Mouse (Mus musculus) hindbrain, postnatal 0 days (tissue): Measurements from ENCODE around the gene Rubcn. TPM values are rescaled to one million over a fixed set of nuclear protein-coding genes. Genes with fewer than 3 reads are reported as not detected.

Source experiments
- ATAC-seq: fragments of 200-750 bp; cut with Nextera tagmentation; 2 replicates; pipeline ENCODE4 v1.8.0; 2017; ENCODE audit warnings: mild to moderate bottlenecking, moderate TSS enrichment, moderate library complexity
- DNase-seq: peaks from one replicate; pipeline ENCODE4 v3.0.0-alpha.2; 2015; ENCODE audit warnings: low spot score
- H3K27ac ChIP-seq: fragments of 300-500 bp; sonication (generic); 2 replicates; pipeline ENCODE4 v1.5.1; 2014; ENCODE audit warnings: mild to moderate bottlenecking
- H3K27me3 ChIP-seq: fragments of 300-500 bp; sonication (generic); 2 replicates; pipeline ENCODE4 v1.6.1; 2014; ENCODE audit warnings: low read length, mixed read lengths; ENCODE audit not compliant: insufficient read depth
- H3K36me3 ChIP-seq: fragments of 300-500 bp; sonication (generic); 2 replicates; pipeline ENCODE4 v1.6.1; 2014; ENCODE audit warnings: low read length, mixed read lengths; ENCODE audit not compliant: insufficient read depth
- H3K4me1 ChIP-seq: fragments of 300-500 bp; sonication (generic); 2 replicates; pipeline ENCODE4 v1.6.1; 2014; ENCODE audit warnings: antibody characterized with exemption, low read length, mixed read lengths; ENCODE audit not compliant: insufficient read depth
- H3K4me2 ChIP-seq: fragments of 300-500 bp; sonication (generic); 2 replicates; pipeline ENCODE4 v1.6.1; 2014; ENCODE audit warnings: low read depth, mild to moderate bottlenecking, low read length, moderate library complexity, mixed read lengths
- H3K4me3 ChIP-seq: fragments of 300-500 bp; sonication (generic); 2 replicates; pipeline ENCODE4 v1.5.1; 2014; ENCODE audit warnings: low read length
- H3K9ac ChIP-seq: fragments of 300-500 bp; sonication (generic); replicated peaks from 2 replicates; pipeline ENCODE4 v1.6.1; 2014; ENCODE audit warnings: mild to moderate bottlenecking, low read length, moderate library complexity, mixed read lengths
- H3K9me3 ChIP-seq: fragments of 300-500 bp; sonication (generic); 2 replicates; pipeline ENCODE4 v1.6.1; 2016; ENCODE audit warnings: low read length, mixed read lengths
- CTCF ChIP-seq: IDR thresholded peaks from 2 replicates; pipeline ENCODE4 v1.5.1; 2016; ENCODE audit warnings: antibody characterized with exemption, control low read depth, low read depth
- WGBS: fragments of 180-500 bp; shearing (Covaris S2); extraction: QIAGEN DNeasy Blood & Tissue Kit; methylation state at CpG from one replicate; pipeline ENCODE4 v1.1.7; 2014; 5-methylcytosine and 5-hydroxymethylcytosine counted together
- polyA plus RNA-seq: library from polyadenylated mRNA; unstranded; fragments of >200 nt; fragmentation: Nextera tagmentation; extraction: Ambion mirVana; gene quantifications from 2 replicates; pipeline ENCODE4 v1.2.1, GENCODE M21; 2015
- total RNA-seq: library from RNA; depleted of rRNA; stranded (reverse); fragments of >200 nt; gene quantifications from 2 replicates; pipeline ENCODE4 v1.2.3, GENCODE M21; 2014

Gene Rubcn
- total and polyA plus RNA-seq, 2 experiments from 2014 or later: 21.7 to 89.7 TPM

DNA sequence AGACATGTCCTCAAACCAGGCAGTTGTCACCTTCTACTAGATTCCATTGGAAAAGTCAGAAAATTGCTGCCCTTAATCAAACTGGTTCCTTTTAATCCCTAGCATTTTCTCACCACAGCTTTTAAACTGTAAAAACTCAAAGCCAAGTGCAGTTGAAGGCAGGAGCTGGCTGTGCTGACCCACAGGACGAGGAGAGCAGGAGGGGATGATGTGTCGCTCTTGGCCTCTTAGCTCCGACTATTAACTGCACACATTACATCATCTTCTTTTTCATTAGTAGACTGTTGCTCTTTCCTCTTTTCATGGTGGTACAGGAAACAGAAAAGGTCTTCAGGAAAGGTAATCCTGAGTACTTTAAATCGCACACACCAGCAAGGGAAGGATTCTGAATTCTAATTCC lies 19.2 kb downstream of the Rubcn start:
- Histone ChIP-seq H3K4me1 (no peaks in the 10 kb centered on the region), H3K27ac (0 out of 2 replicates have a peak overlapping the region, but pooled peaks have one; percentile 11), H3K4me2 (no peak overlapping the region), H3K27me3 (no peaks in the 10 kb centered on the region), H3K9me3 (no peaks in the 10 kb centered on the region), H3K9ac (no peak overlapping the region), H3K36me3 (no peaks in the 10 kb centered on the region; the same call in 1 of the 2 replicates), H3K4me3 (no peak overlapping the region)
- ATAC-seq: no peak
- no peak for TF ChIP-seq CTCF
- WGBS: 72% methylated on average over 4 of the region's 4 CpGs
- DNase-seq: no peak

- no peaks in the 10 kb centered on the region; the same call in 1 of the 2 replicates for H3K36me3 ChIP-seq
- H3K9me3 ChIP-seq: no peaks in the 10 kb centered on the region
- no peak for TF ChIP-seq CTCF
- no peak for ATAC-seq
- H3K27ac ChIP-seq: no peak overlapping the region
- no peak for DNase-seq
- 90% methylated on average over 3 of the region's 3 CpGs for WGBS
- no peaks in the 10 kb centered on the region for H3K27me3 ChIP-seq
- no peaks in the 10 kb centered on the region for H3K4me1 ChIP-seq
- H3K9ac ChIP-seq: no peak overlapping the region
- no peak overlapping the region for H3K4me3 ChIP-seq
- H3K4me2 ChIP-seq: no peak overlapping the region
These were observed 20.8 kb downstream of the Rubcn start for GRCm38 (mm10) chr16:32856751-32857150.

- ATAC-seq: no peak
- Histone ChIP-seq H3K9ac (no peak overlapping the region), H3K36me3 (peaks cover 5% of the 10 kb centered on the region; the same call in 1 of the 2 replicates)
These were observed 23.5 kb downstream of the Rubcn start for GRCm38 (mm10) chr16:32854050-32854571.

DNA sequence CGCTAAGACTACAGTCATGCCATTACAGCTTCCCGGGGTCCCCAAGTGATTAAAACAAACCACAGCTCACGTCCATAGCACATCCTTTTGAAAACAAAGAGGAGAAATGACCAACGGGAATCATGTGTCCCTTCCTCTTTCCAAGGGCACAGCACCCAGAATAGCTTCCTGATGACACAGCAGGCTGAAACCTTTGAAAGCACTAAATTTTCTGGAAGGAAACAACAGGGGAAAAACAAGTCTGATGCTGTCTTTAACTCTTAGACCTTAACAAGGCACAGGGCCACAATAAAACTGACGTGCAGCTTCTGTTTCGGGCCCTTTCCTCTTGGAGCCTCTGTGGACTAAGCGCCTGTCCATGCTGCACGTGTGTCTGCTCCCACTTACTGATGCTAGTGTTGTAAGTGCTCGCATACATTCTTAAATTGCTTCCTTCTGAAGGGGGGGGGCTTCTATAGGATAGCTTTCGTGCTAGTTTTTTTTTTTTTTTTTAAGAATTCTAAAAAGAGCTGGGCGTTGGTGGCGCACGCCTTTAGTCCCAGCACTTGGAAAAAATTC lies 24.0 kb downstream of the Rubcn start:
- Histone ChIP-seq H3K9me3 (no peaks in the 10 kb centered on the region), H3K9ac (no peak overlapping the region), H3K4me2 (no peak overlapping the region), H3K4me1 (no peaks in the 10 kb centered on the region), H3K4me3 (no peak overlapping the region), H3K27me3 (no peaks in the 10 kb centered on the region), H3K27ac (no peak overlapping the region), H3K36me3 (peaks cover 11% of the 10 kb centered on the region; the same call in 1 of the 2 replicates)
- DNase-seq (no peak), ATAC-seq (no peak)
- WGBS: 77% methylated on average over 13 of the region's 13 CpGs
- no peak for TF ChIP-seq CTCF

More at GRCm38 (mm10) chr16:32854050-32854571, 23.5 kb downstream of the Rubcn start:
- Histone ChIP-seq H3K9me3 (no peaks in the 10 kb centered on the region), H3K4me2 (no peak overlapping the region), H3K4me1 (no peaks in the 10 kb centered on the region), H3K27me3 (no peaks in the 10 kb centered on the region), H3K4me3 (no peak overlapping the region), H3K27ac (no peak overlapping the region)
- peak; percentile 37 for DNase-seq
- no peak for TF ChIP-seq CTCF
- 54% methylated on average over 2 of the region's 2 CpGs for WGBS

GRCm38 (mm10) chr16:32849042-32849830 lies 28.3 kb downstream of the Rubcn start:
- Histone ChIP-seq H3K9me3 (no peaks in the 10 kb centered on the region), H3K4me1 (no peaks in the 10 kb centered on the region), H3K27ac (no peak overlapping the region), H3K36me3 (peaks cover 45% of the 10 kb centered on the region), H3K27me3 (no peaks in the 10 kb centered on the region), H3K4me3 (no peak overlapping the region), H3K4me2 (no peak overlapping the region), H3K9ac (no peak overlapping the region)
- DNase-seq (no peak), ATAC-seq (no peak)
- TF ChIP-seq CTCF: no peak
- WGBS: 90% methylated on average over 11 of the region's 11 CpGs

DNA sequence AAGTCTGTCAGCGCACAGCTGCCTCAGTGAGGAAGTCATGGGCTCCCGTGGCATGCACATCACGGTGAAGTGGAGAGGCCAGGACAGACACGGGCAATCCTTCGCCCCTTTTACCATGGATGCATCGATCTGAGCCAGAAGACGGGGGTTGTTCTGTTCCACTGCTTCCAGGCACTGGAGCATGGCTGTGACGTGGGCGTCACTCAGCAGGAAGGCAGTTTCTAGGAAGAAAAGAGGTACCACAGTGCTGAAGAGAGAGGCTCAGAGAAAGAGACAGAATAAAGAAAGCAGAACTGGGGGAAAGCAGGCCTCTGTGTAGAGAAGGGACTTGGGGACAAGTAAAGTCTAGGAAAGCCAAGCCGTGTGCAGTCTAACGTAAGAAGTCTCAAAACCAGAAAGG lies 30.5 kb downstream of the Rubcn start:
- H3K27ac ChIP-seq: no peak overlapping the region
- no peaks in the 10 kb centered on the region for H3K27me3 ChIP-seq
- WGBS: 79% methylated on average over 11 of the region's 11 CpGs
- no peak overlapping the region for H3K9ac ChIP-seq
- H3K4me1 ChIP-seq: no peaks in the 10 kb centered on the region
- TF ChIP-seq CTCF: no peak
- no peak overlapping the region for H3K4me2 ChIP-seq
- DNase-seq (no peak), ATAC-seq (no peak)
- no peak overlapping the region for H3K4me3 ChIP-seq
- peaks cover 59% of the 10 kb centered on the region for H3K36me3 ChIP-seq
- H3K9me3 ChIP-seq: no peaks in the 10 kb centered on the region
